Mouse (Mus musculus) cerebellum, adult 11 months (tissue): ENCODE measurements at regions not wholly inside any gene's neighbourhood (a gene's known extent, or its start where the extent isn't known, plus 50 kb on each side); places are given as distances from the start of the nearest gene placed in this dataset.
A peak's percentile ranks its signal among the peaks of the same experiment; 100 is the strongest.

Experiments
- DNase-seq: peaks from one replicate; pipeline ENCODE4 v3.0.0; 2022

GRCm38 (mm10) chr12:33717053-33717452, 211.2 kb upstream of the Ferd3l start:
- DNase-seq: no peak

GRCm38 (mm10) chr12:33717601-33718260, 210.5 kb upstream of the Ferd3l start:
- DNase-seq: peak; percentile 0

- no peak for DNase-seq
Measured at GRCm38 (mm10) chr12:33719063-33719462, 209.2 kb upstream of the Ferd3l start.

GRCm38 (mm10) chr12:33731937-33732336, 196.3 kb upstream of the Ferd3l start:
- no peak for DNase-seq

- DNase-seq: no peak
Measured at GRCm38 (mm10) chr12:33775563-33776468, 152.4 kb upstream of the Ferd3l start.

- DNase-seq: no peak
Measured at GRCm38 (mm10) chr12:33778477-33778876, 149.7 kb upstream of the Ferd3l start.

- no peak for DNase-seq
Measured at GRCm38 (mm10) chr12:33779898-33780297, 148.3 kb upstream of the Ferd3l start.

GRCm38 (mm10) chr12:33804206-33804791, 123.9 kb upstream of the Ferd3l start:
- DNase-seq: no peak

- DNase-seq: no peak
Measured at GRCm38 (mm10) chr12:33825571-33825970, 102.7 kb upstream of the Ferd3l start.

GRCm38 (mm10) chr12:33849088-33849487, 79.1 kb upstream of the Ferd3l start:
- DNase-seq: no peak

- no peak for DNase-seq
Measured at GRCm38 (mm10) chr12:33851736-33852135, 76.5 kb upstream of the Ferd3l start.
